Mouse (Mus musculus) lung, postnatal 14 days (tissue): ENCODE results near the gene Glg1.

Experiments
- DNase-seq: peaks from one replicate; pipeline ENCODE4 v3.0.0; 2021

Glg1 gene

GRCm38 (mm10) chr8:111130756-111131155 is 128.3 kb downstream of the Glg1 start:
- DNase-seq, result no peak

- no peak for DNase-seq
These were observed 139.5 kb downstream of the Glg1 start for GRCm38 (mm10) chr8:111119481-111119880.

GRCm38 (mm10) chr8:111114891-111115290 is 144.1 kb downstream of the Glg1 start:
- no peak for DNase-seq
